ENCODE assay signal across 19 mouse cellular contexts in genomic region chr6:147560436-147560835, GRCm38 (mm10).
"Had no signal": no experiment of that assay in that cellular context is flagged by ENCODE, and none has a peak within 500 bp of the region (broad histone marks: within the 10 kb centered on the region; RNA-seq: fewer than 3 reads in every experiment).

No protein-coding gene starts in this region.

- H3K27ac ChIP-seq: kidney, embryonic 15.5 days; left cerebral cortex, adult 2 months; liver, embryonic 13.5 days; macrophage; midbrain, embryonic 13.5 days; neural tube, embryonic 12.5 days; neural tube, embryonic 15.5 days; stomach, postnatal 0 days had no signal

- H3K4me1 ChIP-seq: kidney, embryonic 15.5 days; liver, embryonic 13.5 days; midbrain, embryonic 13.5 days; neural tube, embryonic 12.5 days; neural tube, embryonic 15.5 days had no signal

- H3K36me3 ChIP-seq: kidney, embryonic 15.5 days; liver, embryonic 13.5 days; midbrain, embryonic 13.5 days; neural tube, embryonic 12.5 days; neural tube, embryonic 15.5 days had no signal

- ATAC-seq: midbrain, embryonic 13.5 days had no signal

- H3K9ac ChIP-seq: kidney, embryonic 15.5 days; liver, embryonic 13.5 days; lung, embryonic 14.5 days; midbrain, embryonic 13.5 days; neural tube, embryonic 12.5 days; neural tube, embryonic 15.5 days had no signal

- H3K4me2 ChIP-seq: kidney, embryonic 15.5 days; liver, embryonic 13.5 days; lung, embryonic 14.5 days; midbrain, embryonic 13.5 days; neural tube, embryonic 12.5 days; neural tube, embryonic 15.5 days had no signal

- H3K4me3 ChIP-seq: kidney, embryonic 15.5 days; left cerebral cortex, adult 2 months; liver, embryonic 13.5 days; midbrain, embryonic 13.5 days; neural tube, embryonic 12.5 days; neural tube, embryonic 15.5 days had no signal

- H3K9me3 ChIP-seq: kidney, embryonic 15.5 days; liver, embryonic 13.5 days; midbrain, embryonic 13.5 days; neural tube, embryonic 12.5 days; neural tube, embryonic 15.5 days had no signal

- H3K27me3 ChIP-seq: kidney, embryonic 15.5 days; liver, embryonic 13.5 days; midbrain, embryonic 13.5 days; neural tube, embryonic 12.5 days; neural tube, embryonic 15.5 days had no signal

- DNase-seq: kidney, adult 11 months; kidney, adult 8-10 months; kidney, postnatal 10 days; kidney, postnatal 36 days; layer of hippocampus, postnatal 36 days; liver, embryonic 13.5 days; lung, embryonic 14.5 days; right cerebral cortex, adult 18-20 months; right cerebral cortex, postnatal 14 days; right cerebral cortex, postnatal 4 days; thymus, adult 2 months; thymus, postnatal 14 days had no signal
